19 mouse cellular contexts compared by ENCODE assay signal in genomic region chr9:110068745-110069144, GRCm38 (mm10). TPM values are rescaled to one million over a fixed set of nuclear protein-coding genes. Genes with fewer than 3 reads are reported as not detected.
DNase-seq lines count a peak whose midpoint lies in the region; TF ChIP-seq lines count a peak whose summit lies in the region.
"Had no signal": no experiment of that assay in that cellular context is flagged by ENCODE, and none has a peak within 500 bp of the region (broad histone marks: within the 10 kb centered on the region; RNA-seq: fewer than 3 reads in every experiment).

No protein-coding gene starts in this region.

- no peaks in the 10 kb centered on the region for H3K9me3 ChIP-seq in forebrain, embryonic 10.5 days
- H3K9me3 ChIP-seq: heart, embryonic 10.5 days; heart, embryonic 13.5 days had no signal

- no peak overlapping the region for H3K4me3 ChIP-seq in gastrocnemius, adult 2 months
- no peak overlapping the region for H3K4me3 ChIP-seq in forebrain, embryonic 10.5 days
- H3K4me3 ChIP-seq: heart, adult 2 months; heart, embryonic 10.5 days; heart, embryonic 13.5 days had no signal

- intact Hi-C loops in gastrocnemius, adult 2 months (cut with DNase I): no loop called here
- intact Hi-C loops in gastrocnemius, postnatal 14 days (cut with DNase I; ENCODE audit: low total_unique reads): no loop called here

- H3K27ac ChIP-seq in gastrocnemius, adult 2 months: peak overlapping the region; percentile 72; the same call in 1 of the 2 replicates
- no peak overlapping the region for H3K27ac ChIP-seq in forebrain, embryonic 10.5 days
- H3K27ac ChIP-seq: heart, adult 2 months; heart, embryonic 10.5 days; heart, embryonic 13.5 days; hindbrain, embryonic 14.5 days; hindbrain, postnatal 0 days had no signal

- no peak for TF ChIP-seq CTCF in gastrocnemius, adult 2 months (IDR thresholded peaks at IDR 0.05)

- H3K27me3 ChIP-seq in forebrain, embryonic 10.5 days (ENCODE audit: poor library complexity, severe bottlenecking): no peaks in the 10 kb centered on the region
- H3K27me3 ChIP-seq: heart, embryonic 13.5 days had no signal

- DNase-seq in gastrocnemius, adult 2 months: no peak
- no peak for DNase-seq in gastrocnemius, postnatal 14 days
- peak; percentile 59 for DNase-seq in ovary, adult 18-20 months (ENCODE audit: low spot score)
- DNase-seq in ovary, postnatal 36 days (ENCODE audit: low spot score): no peak
- peak; percentile 69 for DNase-seq in adrenal gland, postnatal 14 days
- DNase-seq in forebrain, embryonic 10.5 days (ENCODE audit: extremely low spot score, low spot score): no peak
- no peak for DNase-seq in kidney, postnatal 36 days
- DNase-seq: B cell, adult 2 months; cerebellum, adult 18-20 months; cerebellum, adult 9-10 months; cerebellum, postnatal 14 days; forebrain, postnatal 0 days; gastrocnemius, postnatal 36 days; heart, adult 2 months; kidney, adult 18-20 months had no signal

- 90% methylated on average over 6 of the region's 6 CpGs for WGBS in forebrain, embryonic 10.5 days

- H3K36me3 ChIP-seq in forebrain, embryonic 10.5 days (replicated peaks): peaks cover 82% of the 10 kb centered on the region

- no peaks in the 10 kb centered on the region for H3K4me1 ChIP-seq in forebrain, embryonic 10.5 days

RNA-seq across cellular contexts. Expression of gene Smarcc1, which starts 48.8 kb away (rescaled TPM):
- total RNA-seq in gastrocnemius, adult 2 months (2021): 10 to 100 TPM; 21.0 to 25.6 TPM
- 10 to 100 TPM; 19.8 to 23.8 TPM for total RNA-seq in gastrocnemius, postnatal 14 days (2021)
- total RNA-seq in adrenal gland, postnatal 14 days (2021): 55.9 and 57.0 TPM in 2 replicates
- polyA plus RNA-seq in forebrain, embryonic 10.5 days (2016; fragmentation: Nextera tagmentation; extraction: Ambion mirVana): 181 and 205 TPM in 2 replicates

RNA-seq across cellular contexts. Expression of gene Dhx30, which starts 48.9 kb away (rescaled TPM):
- total RNA-seq in gastrocnemius, adult 2 months (2021): 10 to 100 TPM; 28.2 to 35.5 TPM
- total RNA-seq in gastrocnemius, postnatal 14 days (2021): 10 to 100 TPM; 31.6 to 39.8 TPM
- total RNA-seq in adrenal gland, postnatal 14 days (2021): 82.6 and 95.2 TPM in 2 replicates
- 186 and 200 TPM in 2 replicates for polyA plus RNA-seq in forebrain, embryonic 10.5 days (2016; fragmentation: Nextera tagmentation; extraction: Ambion mirVana)

Comparison
In these comparisons a context has a peak if more than half of its experiments do, and no peak if none do; other contexts are left out.
1. DNase-seq: peak in ovary, adult 18-20 months (single experiment) and adrenal gland, postnatal 14 days (single experiment); none in gastrocnemius, adult 2 months (single experiment), gastrocnemius, postnatal 14 days (single experiment), ovary, postnatal 36 days (single experiment), forebrain, embryonic 10.5 days (single experiment) and kidney, postnatal 36 days (0 of 2).